Mouse (Mus musculus): ENCODE measurements around the gene Prx. TPM values are rescaled to one million over a fixed set of nuclear protein-coding genes. Genes with fewer than 3 reads are reported as not detected.

Prx gene
- 0.53 and 1.0 TPM in 2 replicates for polyA plus RNA-seq (2014; fragmentation: Nextera tagmentation; extraction: Ambion mirVana)

- Histone ChIP-seq H3K4me3 (ENCODE audit: low read depth, low read length) (no peak within 1 kb of the TSS), H3K27me3 (ENCODE audit: control insufficient read depth, insufficient read depth, low read length) (no peaks in the 10 kb centered on the region), H3K9me3 (ENCODE audit: control insufficient read depth, low read length) (no peaks in the 10 kb centered on the region), H3K9ac (ENCODE audit: low read depth, low read length) (no peak within 1 kb of the TSS), H3K4me2 (replicated peaks; ENCODE audit: low read depth, low read length) (no peak within 1 kb of the TSS), H3K4me1 (replicated peaks; ENCODE audit: control insufficient read depth, insufficient read depth, low read length) (no peaks in the 10 kb centered on the region), H3K27ac (ENCODE audit: low read depth, low read length) (no peak within 1 kb of the TSS), H3K36me3 (ENCODE audit: control insufficient read depth, insufficient read depth, low read length) (no peaks in the 10 kb centered on the region)
- ATAC-seq (ENCODE audit: low FRiP score) (no peak), DNase-seq (ENCODE audit: low spot score) (no peak)
- WGBS, result 51% methylated on average over 3 of the region's 3 CpGs
Observed at GRCm38 (mm10) chr7:27499036-27499435, at the start of gene Prx. Gene Prx, plus strand, starts transcription at chr7:27499324.

GRCm38 (mm10) chr7:27451359-27451758, 47.8 kb upstream of the Prx start:
- H3K4me1 ChIP-seq (replicated peaks; ENCODE audit: control insufficient read depth, insufficient read depth, low read length), result no peaks in the 10 kb centered on the region; the same call in 1 of the 2 replicates
- ATAC-seq (ENCODE audit: low FRiP score) (no peak), DNase-seq (ENCODE audit: low spot score) (no peak)
- H3K4me2 ChIP-seq (replicated peaks; ENCODE audit: low read depth, low read length), result no peak overlapping the region
- no peak overlapping the region for H3K9ac ChIP-seq (ENCODE audit: low read depth, low read length)
- H3K27ac ChIP-seq (ENCODE audit: low read depth, low read length), result no peak overlapping the region
- peaks cover 8% of the 10 kb centered on the region for H3K27me3 ChIP-seq (ENCODE audit: control insufficient read depth, insufficient read depth, low read length)
- H3K9me3 ChIP-seq (ENCODE audit: control insufficient read depth, low read length), result no peaks in the 10 kb centered on the region
- 98% methylated on average over 2 of the region's 2 CpGs for whole genome bisulfite sequencing
- H3K36me3 ChIP-seq (ENCODE audit: control insufficient read depth, insufficient read depth, low read length), result no peaks in the 10 kb centered on the region
- H3K4me3 ChIP-seq (ENCODE audit: low read depth, low read length), result no peak overlapping the region

- Histone ChIP-seq H3K27ac (ENCODE audit: low read depth, low read length) (no peak overlapping the region), H3K4me2 (replicated peaks; ENCODE audit: low read depth, low read length) (no peak overlapping the region), H3K27me3 (ENCODE audit: control insufficient read depth, insufficient read depth, low read length) (no peaks in the 10 kb centered on the region; the same call in 1 of the 2 replicates), H3K4me1 (replicated peaks; ENCODE audit: control insufficient read depth, insufficient read depth, low read length) (no peaks in the 10 kb centered on the region; the same call in 1 of the 2 replicates), H3K9ac (ENCODE audit: low read depth, low read length) (no peak overlapping the region), H3K36me3 (ENCODE audit: control insufficient read depth, insufficient read depth, low read length) (no peaks in the 10 kb centered on the region), H3K4me3 (ENCODE audit: low read depth, low read length) (no peak overlapping the region), H3K9me3 (ENCODE audit: control insufficient read depth, low read length) (no peaks in the 10 kb centered on the region)
- ATAC-seq (ENCODE audit: low FRiP score), result no peak
- no peak for DNase-seq (ENCODE audit: low spot score)
- 53% methylated on average over 13 of the region's 13 CpGs for WGBS
Observed at GRCm38 (mm10) chr7:27452206-27452770, 46.8 kb upstream of the Prx start.

GRCm38 (mm10) chr7:27454461-27455121, 44.5 kb upstream of the Prx start:
- ATAC-seq (ENCODE audit: low FRiP score), result no peak

GRCm38 (mm10) chr7:27455273-27455672, 43.9 kb upstream of the Prx start:
- WGBS, result 87% methylated on average over 3 of the region's 3 CpGs
- no peak overlapping the region for H3K4me2 ChIP-seq (replicated peaks; ENCODE audit: low read depth, low read length)
- H3K9ac ChIP-seq (ENCODE audit: low read depth, low read length), result no peak overlapping the region
- no peaks in the 10 kb centered on the region for H3K27me3 ChIP-seq (ENCODE audit: control insufficient read depth, insufficient read depth, low read length)
- H3K4me3 ChIP-seq (ENCODE audit: low read depth, low read length), result no peak overlapping the region
- no peaks in the 10 kb centered on the region for H3K36me3 ChIP-seq (ENCODE audit: control insufficient read depth, insufficient read depth, low read length)
- no peak overlapping the region for H3K27ac ChIP-seq (ENCODE audit: low read depth, low read length)
- no peaks in the 10 kb centered on the region for H3K4me1 ChIP-seq (replicated peaks; ENCODE audit: control insufficient read depth, insufficient read depth, low read length)
- DNase-seq (ENCODE audit: low spot score) (no peak), ATAC-seq (ENCODE audit: low FRiP score) (no peak)
- no peaks in the 10 kb centered on the region for H3K9me3 ChIP-seq (ENCODE audit: control insufficient read depth, low read length)

More at GRCm38 (mm10) chr7:27454461-27455121, 44.5 kb upstream of the Prx start:
- Histone ChIP-seq H3K9me3 (ENCODE audit: control insufficient read depth, low read length) (no peaks in the 10 kb centered on the region), H3K9ac (ENCODE audit: low read depth, low read length) (no peak overlapping the region), H3K4me2 (replicated peaks; ENCODE audit: low read depth, low read length) (no peak overlapping the region), H3K36me3 (ENCODE audit: control insufficient read depth, insufficient read depth, low read length) (no peaks in the 10 kb centered on the region), H3K4me1 (replicated peaks; ENCODE audit: control insufficient read depth, insufficient read depth, low read length) (no peaks in the 10 kb centered on the region), H3K27ac (ENCODE audit: low read depth, low read length) (no peak overlapping the region), H3K27me3 (ENCODE audit: control insufficient read depth, insufficient read depth, low read length) (no peaks in the 10 kb centered on the region), H3K4me3 (ENCODE audit: low read depth, low read length) (no peak overlapping the region)
- no peak for DNase-seq (ENCODE audit: low spot score)
- 82% methylated on average over 10 of the region's 10 CpGs for WGBS

- DNase-seq (ENCODE audit: low spot score) (no peak), ATAC-seq (ENCODE audit: low FRiP score) (no peak)
- no peaks in the 10 kb centered on the region for H3K4me1 ChIP-seq (replicated peaks; ENCODE audit: control insufficient read depth, insufficient read depth, low read length)
- no peak overlapping the region for H3K9ac ChIP-seq (ENCODE audit: low read depth, low read length)
- H3K27ac ChIP-seq (ENCODE audit: low read depth, low read length), result no peak overlapping the region
- WGBS, result 90% methylated on average over 4 of the region's 4 CpGs
- no peak overlapping the region for H3K4me3 ChIP-seq (ENCODE audit: low read depth, low read length)
- no peaks in the 10 kb centered on the region for H3K9me3 ChIP-seq (ENCODE audit: control insufficient read depth, low read length)
- H3K36me3 ChIP-seq (ENCODE audit: control insufficient read depth, insufficient read depth, low read length), result no peaks in the 10 kb centered on the region
- no peak overlapping the region for H3K4me2 ChIP-seq (replicated peaks; ENCODE audit: low read depth, low read length)
- no peaks in the 10 kb centered on the region for H3K27me3 ChIP-seq (ENCODE audit: control insufficient read depth, insufficient read depth, low read length)
Observed at GRCm38 (mm10) chr7:27458614-27459013, 40.5 kb upstream of the Prx start.

DNA sequence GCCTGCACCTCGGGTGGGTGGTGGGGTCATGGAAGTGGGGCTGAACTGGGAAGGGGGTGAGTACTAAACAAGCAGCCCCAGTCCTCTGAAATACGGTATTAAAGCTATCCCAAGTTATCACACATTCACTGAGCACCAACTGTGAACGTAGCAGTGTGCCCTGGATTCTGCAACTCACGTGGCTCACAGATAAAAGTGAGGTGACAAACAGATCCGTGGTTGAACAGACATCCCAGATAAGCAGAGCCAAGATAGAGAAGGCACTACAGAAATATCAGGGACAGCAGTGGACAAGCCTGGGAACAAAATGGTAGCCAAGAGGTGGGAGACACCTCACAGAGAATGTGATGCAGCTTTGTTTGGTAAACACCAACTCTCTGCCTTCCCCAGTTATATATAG, 39.5 kb upstream of the Prx start:
- ATAC-seq (ENCODE audit: low FRiP score), result no peak

GRCm38 (mm10) chr7:27460477-27460876, 38.6 kb upstream of the Prx start:
- Histone ChIP-seq H3K9me3 (ENCODE audit: control insufficient read depth, low read length) (no peaks in the 10 kb centered on the region), H3K4me3 (ENCODE audit: low read depth, low read length) (no peak overlapping the region), H3K9ac (ENCODE audit: low read depth, low read length) (no peak overlapping the region), H3K4me2 (replicated peaks; ENCODE audit: low read depth, low read length) (no peak overlapping the region), H3K36me3 (ENCODE audit: control insufficient read depth, insufficient read depth, low read length) (no peaks in the 10 kb centered on the region), H3K27ac (ENCODE audit: low read depth, low read length) (no peak overlapping the region), H3K4me1 (replicated peaks; ENCODE audit: control insufficient read depth, insufficient read depth, low read length) (no peaks in the 10 kb centered on the region), H3K27me3 (ENCODE audit: control insufficient read depth, insufficient read depth, low read length) (no peaks in the 10 kb centered on the region)
- DNase-seq (ENCODE audit: low spot score) (no peak), ATAC-seq (ENCODE audit: low FRiP score) (no peak)
- 81% methylated on average over 6 of the region's 6 CpGs for WGBS

More for the DNA sequence above, 39.5 kb upstream of the Prx start:
- Histone ChIP-seq H3K36me3 (ENCODE audit: control insufficient read depth, insufficient read depth, low read length) (no peaks in the 10 kb centered on the region), H3K27me3 (ENCODE audit: control insufficient read depth, insufficient read depth, low read length) (no peaks in the 10 kb centered on the region), H3K27ac (ENCODE audit: low read depth, low read length) (no peak overlapping the region), H3K4me2 (replicated peaks; ENCODE audit: low read depth, low read length) (no peak overlapping the region), H3K9me3 (ENCODE audit: control insufficient read depth, low read length) (no peaks in the 10 kb centered on the region), H3K4me1 (replicated peaks; ENCODE audit: control insufficient read depth, insufficient read depth, low read length) (no peaks in the 10 kb centered on the region), H3K9ac (ENCODE audit: low read depth, low read length) (no peak overlapping the region), H3K4me3 (ENCODE audit: low read depth, low read length) (no peak overlapping the region)
- no peak for DNase-seq (ENCODE audit: low spot score)
- WGBS, result 93% methylated on average over 5 of the region's 5 CpGs

DNA sequence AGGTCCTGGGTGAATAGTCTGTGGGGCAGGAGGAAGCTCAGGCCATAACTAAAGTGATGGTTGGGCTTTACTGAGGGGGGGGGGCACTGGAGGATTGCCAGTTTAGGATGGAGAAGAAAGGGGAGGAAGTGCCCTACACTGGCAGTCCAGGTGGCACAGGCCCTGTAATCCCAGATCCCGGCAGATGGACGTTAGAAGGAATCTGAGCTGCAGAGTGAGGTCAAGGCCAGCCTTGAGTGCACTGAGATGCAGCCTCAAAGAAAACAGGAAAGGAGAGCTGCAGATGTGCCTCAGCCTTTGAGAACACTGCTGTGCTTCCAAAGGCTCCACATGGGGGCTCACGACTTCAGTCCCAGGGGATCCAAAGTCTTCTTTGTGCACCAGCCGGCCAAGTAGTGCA, 31.5 kb upstream of the Prx start:
- no peaks in the 10 kb centered on the region for H3K36me3 ChIP-seq (ENCODE audit: control insufficient read depth, insufficient read depth, low read length)
- DNase-seq (ENCODE audit: low spot score), result no peak
- no peak overlapping the region for H3K9ac ChIP-seq (ENCODE audit: low read depth, low read length)
- 58% methylated on average over 4 of the region's 4 CpGs for WGBS
- peaks cover 2% of the 10 kb centered on the region; the same call in 1 of the 2 replicates for H3K4me1 ChIP-seq (replicated peaks; ENCODE audit: control insufficient read depth, insufficient read depth, low read length)
- no peak overlapping the region for H3K27ac ChIP-seq (ENCODE audit: low read depth, low read length)
- no peaks in the 10 kb centered on the region for H3K27me3 ChIP-seq (ENCODE audit: control insufficient read depth, insufficient read depth, low read length)
- no peak for ATAC-seq (ENCODE audit: low FRiP score)
- H3K9me3 ChIP-seq (ENCODE audit: control insufficient read depth, low read length), result no peaks in the 10 kb centered on the region
- H3K4me2 ChIP-seq (replicated peaks; ENCODE audit: low read depth, low read length), result no peak overlapping the region
- H3K4me3 ChIP-seq (ENCODE audit: low read depth, low read length), result no peak overlapping the region
